Mouse (Mus musculus) fat pad, adult 2 months (tissue): Measurements from ENCODE around the gene Cyp4v3.
"Not testable (repeated sequence)": the region's sequence is repeated elsewhere in the genome, so short reads cannot be mapped to it uniquely, and the experiment has no call there.

ENCODE experiments used
- DNase-seq: peaks from one replicate; pipeline ENCODE4 v3.0.0-alpha.2; 2011; ENCODE audit warnings: low read depth, low spot score; ENCODE audit errors: extremely low read depth

The Cyp4v3 gene

DNA sequence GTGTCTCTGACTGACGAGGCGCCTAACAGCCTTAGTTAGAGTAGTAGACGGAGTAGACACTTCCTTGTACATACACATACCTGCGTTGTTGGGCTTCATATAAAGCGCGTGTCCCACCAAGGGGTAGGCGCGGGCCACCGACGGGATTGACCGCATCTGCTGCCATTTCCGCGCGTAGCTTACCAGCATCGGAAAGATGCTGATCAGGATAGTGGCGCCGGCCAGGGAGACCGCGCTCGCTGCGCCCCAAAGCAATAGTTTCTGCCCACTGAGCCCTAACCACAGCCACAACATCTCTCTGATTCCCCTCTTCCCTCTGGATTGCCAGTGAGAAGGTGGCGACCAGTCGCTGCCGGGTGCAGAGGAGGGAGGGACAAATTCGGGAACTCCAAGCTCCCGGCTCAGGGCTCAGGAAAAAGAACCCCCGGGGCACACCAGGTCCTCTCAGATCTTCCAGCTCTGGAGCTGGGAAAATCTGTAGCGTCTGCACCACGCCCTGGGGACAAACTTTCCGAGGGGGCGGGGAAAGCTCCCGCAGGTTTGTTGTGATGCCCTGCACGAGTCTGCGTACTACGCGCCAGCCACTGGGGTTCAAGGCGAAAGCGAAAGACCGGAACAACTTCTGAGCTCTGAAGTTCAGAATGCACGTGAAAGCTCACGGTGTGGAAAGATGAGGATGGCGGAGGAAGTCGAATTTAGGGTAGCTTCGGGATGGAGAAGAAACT, at the start of gene Cyp4v3:
Gene Cyp4v3, minus strand, starts transcription at position 532 of the 725 bp plus-strand sequence.
- no peak for DNase-seq

DNA sequence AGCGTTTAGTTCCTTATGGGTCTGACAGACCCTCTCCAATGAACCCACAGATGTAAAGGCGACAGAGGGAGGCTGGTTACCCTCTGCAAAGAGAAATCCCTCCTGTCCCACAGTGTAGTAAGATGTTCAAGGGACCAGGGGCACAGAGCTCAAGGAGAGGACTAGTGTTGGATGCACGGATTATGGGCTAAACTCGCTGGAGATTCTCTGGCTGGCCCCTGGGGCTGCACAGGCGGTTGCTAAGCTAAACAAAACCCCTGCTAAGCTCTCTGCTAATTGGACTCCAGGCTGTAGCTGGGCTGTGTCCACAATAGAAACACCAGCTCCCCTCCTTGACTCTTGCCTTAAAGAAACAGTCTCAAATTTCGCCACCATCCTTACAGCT, 48.9 kb upstream of the Cyp4v3 start, which contains the start of gene Fam149a:
Gene Fam149a, minus strand, starts transcription at position 329 of the 385 bp plus-strand sequence.
- DNase-seq, result no peak

DNA sequence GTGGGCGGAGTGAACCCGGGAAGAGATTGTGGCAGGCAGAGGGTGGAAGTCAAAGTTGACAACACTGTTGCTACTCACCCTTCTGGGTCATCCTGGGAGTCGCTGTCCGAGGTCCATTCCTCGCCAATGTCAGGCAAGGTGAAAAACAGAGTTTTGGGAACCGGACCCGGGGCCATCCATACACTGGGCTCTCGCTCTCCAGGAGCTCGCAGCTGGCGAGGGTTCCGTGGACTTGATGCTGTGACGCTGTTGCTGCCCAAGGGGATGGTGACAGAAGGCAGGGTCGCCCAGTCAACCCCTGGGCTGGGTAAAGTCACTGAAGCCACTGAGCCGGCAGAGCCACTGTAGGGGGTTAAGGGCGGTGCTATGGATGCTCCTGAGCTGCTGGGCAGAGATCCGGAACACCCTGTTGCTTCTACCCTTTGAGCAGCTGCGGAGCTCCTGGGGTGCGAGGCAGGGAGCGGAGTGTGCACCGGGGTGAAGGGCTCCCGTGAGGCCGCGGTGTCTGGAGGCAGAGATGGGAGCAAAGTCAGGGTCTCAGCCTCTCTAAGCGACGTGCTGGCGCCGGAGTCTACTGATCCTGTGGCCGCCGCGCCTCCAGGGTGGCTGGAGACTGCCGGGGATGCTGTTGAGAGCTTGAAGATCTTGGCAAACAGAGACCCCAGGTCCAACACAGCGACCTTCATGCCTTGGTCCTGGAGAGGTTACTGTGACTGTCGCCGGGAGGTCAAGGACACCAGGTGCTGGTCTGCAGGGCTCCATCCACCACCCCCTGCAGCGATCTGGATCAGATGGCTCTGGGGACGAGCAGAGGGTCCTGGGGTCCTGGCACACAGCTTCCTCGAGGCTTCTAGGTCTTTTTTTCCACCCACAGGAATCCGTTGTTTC, 48.3 kb upstream of the Cyp4v3 start:
- DNase-seq, result no peak

DNA sequence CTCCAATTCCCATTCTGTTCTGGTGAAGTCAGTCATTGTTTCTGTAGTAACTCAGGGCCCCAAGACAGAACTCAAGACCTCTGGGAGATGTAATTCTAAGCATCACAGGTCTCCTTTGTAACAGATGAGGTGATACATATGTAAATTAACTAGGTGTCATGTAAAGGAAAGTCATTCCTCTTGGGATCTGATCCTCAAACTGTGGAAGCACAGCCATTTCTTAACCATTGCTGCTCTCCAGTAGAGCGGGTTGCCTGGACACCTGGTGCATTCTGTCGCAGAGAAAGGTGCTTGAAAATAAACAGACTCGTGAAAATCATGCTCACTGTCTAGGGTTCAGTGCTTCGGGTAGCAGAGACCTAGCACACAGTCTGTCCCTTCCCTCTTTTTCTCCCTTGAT, 47.6 kb upstream of the Cyp4v3 start:
- no peak for DNase-seq

- no peak for DNase-seq
Measured at GRCm38 (mm10) chr8:45374071-45374470, 41.1 kb upstream of the Cyp4v3 start.

DNA sequence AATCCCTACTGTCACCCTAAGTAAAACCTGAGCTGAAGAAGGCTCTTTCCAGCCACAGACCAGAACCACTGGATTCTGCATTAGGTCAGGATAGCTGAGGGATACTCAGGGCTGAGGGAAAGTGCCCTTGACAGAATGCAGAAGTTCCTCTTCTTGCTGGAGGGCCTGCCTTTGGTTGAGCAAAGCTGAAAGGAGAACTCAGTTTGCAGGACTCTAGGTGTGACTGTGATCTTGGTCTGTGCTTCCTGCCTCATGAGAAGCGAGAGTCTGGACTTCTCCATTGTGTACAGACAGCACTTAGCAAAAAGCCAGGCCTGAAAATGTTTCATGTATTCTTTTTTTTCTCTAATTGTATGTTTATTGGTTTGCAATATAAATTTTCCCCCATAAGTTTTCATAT, 34.1 kb upstream of the Cyp4v3 start:
- no peak for DNase-seq

DNA sequence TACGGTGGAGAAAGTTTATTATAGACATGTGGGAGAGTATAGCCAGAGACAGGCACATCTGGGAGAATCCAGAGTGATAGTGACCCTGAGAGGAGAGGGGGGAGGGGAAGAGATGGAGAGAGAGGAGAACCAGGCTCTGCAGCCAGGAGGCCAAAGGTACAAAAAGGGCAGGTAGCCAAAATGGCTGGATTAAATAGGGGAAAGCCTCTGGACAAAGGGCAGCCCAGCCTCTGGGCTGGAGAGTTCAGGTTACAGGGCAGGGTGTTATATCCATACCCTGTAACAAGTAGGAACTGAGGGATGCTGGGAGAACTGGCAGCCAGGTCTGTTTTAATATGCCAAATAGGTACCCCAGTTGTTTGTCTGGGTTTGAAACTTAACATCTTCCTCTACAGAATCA, 30.2 kb upstream of the Cyp4v3 start:
- no peak for DNase-seq

DNA sequence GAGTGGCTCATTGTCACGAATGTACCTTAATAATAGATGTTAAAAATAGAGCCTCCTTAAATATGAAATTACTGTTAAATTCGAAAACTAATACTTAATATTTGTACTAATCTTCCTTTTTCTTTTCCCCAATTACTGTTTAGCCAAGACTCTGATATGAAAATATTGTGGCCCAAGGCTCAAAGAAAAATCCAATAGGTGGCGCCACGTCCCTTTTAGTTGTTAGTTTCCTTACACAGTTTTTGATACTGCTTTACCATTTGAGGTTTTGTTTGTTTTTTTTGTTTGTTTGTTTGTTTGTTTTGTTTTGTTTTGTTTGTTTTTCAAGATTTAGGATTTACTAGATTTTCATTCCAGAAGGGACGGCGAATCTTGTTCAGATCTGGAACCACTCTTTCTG, 29.3 kb upstream of the Cyp4v3 start:
- DNase-seq, result no peak

DNA sequence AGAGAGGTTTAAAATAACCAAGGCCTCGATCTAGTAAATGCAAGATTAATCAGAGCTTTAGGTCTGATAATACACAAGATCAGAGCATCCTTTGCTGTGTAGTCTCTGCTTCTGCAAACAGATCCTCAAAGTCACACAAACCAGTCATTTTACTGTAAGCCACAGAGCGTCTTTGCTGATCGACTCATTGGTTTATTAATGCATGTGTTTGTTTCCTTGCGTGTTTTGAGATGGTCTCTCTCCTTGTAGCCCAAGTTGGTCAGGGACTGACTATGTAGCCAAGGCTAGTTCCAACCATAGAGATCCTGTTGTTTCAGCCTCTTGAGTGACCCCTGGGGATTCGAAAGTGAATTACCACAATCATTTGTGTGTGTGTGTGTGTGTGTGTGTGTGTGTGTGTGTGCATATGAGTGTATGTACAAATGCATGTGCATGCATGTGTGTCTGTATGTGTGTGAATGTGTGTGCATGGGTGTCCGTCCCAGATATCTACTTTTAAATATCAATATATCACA, 26.1 kb upstream of the Cyp4v3 start:
- no peak for DNase-seq

GRCm38 (mm10) chr8:45358132-45358918, 25.3 kb upstream of the Cyp4v3 start:
- no peak for DNase-seq

DNA sequence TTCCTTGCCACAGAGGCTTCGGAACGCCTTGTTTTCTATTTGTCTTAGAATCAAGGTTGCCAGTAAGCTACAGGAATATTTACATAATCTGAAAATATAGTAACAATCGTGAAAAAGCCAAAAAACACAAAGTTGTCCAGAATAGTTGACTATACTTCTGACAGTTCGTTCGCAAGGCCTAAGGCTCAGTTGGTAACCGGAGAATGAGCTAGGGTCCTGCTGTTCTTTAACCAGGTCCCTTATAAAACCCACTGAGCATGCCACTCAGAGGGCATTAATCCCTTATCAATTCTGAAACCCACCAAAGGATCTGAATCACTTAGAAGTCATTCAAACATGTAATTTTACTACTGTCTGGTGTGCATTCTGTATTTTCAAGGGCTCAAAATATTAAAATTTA, 22.8 kb upstream of the Cyp4v3 start:
- DNase-seq, result no peak

GRCm38 (mm10) chr8:45345031-45345430, 12.0 kb upstream of the Cyp4v3 start:
- DNase-seq, result no peak

- DNase-seq, result no peak
Measured at GRCm38 (mm10) chr8:45344298-45344697, 11.3 kb upstream of the Cyp4v3 start.

DNA sequence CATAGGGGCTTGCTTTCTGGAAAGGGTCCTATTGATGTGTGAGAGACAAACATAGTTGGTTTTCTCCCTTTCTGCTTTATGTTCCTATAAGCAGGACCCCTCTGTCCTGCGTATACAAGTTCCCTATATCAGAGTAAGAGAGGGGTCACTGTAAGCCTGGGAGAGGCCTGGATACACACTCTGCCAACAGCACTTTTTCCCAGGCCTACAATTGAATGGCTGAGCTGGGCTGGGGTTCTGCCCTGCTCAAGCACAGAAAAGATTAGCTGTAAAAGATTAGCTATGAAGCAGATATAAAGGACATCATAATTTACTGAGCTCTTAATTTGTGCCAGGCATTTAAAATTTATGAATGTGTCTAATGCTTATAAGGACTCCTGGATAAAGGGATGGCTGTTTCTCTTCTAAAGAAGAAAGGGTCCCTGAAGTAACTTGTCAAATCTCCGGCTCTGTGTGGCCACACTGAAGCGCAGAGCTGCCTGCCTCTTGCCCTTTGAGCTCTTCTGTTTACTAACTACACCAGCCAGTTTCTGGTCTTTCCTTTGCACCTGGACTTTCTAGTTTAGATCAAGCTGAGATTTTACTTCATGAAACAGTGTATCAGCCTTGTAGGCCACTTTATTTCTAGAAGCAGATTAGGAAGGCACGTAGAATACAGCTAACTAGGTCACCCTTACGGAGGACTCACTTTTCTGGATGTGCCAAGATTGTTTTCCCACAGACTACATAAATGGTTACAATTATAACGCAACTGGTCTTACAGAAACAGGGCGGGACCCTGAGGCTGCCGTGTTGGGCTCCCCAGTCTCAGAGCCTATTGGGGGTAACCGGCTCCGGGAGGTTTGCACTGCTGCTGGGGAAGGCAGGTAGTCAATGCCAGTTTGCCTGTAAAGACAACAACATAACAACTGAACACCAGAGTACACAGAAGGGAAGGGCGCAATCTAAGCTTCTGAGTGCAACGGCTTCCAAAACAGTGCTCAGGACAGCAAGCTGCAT, 8.9 kb upstream of the Cyp4v3 start:
- no peak for DNase-seq

- no peak for DNase-seq
Measured at GRCm38 (mm10) chr8:45333493-45333892, 477 bp upstream of the Cyp4v3 start.

DNA sequence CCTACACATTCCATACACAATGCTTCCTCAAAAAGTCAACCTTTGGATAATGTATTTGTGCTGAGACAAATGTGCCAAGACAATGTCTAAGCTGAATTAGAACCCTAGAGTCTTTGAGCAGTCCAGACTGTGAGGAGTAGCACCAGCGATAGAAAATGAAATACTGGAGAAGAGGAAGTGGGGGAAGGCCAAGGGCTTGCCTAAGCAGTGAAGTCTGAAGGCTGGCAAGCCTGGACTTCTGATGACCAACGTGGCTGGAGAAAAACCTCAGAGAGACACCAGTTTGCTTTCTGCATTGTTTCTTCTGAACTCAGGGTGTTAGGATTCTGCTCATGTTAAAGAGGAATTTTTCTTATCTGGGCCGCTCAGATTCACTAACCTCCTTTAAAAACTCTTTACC, 2.2 kb downstream of the Cyp4v3 start:
- no peak for DNase-seq

GRCm38 (mm10) chr8:45329206-45329980, 3.6 kb downstream of the Cyp4v3 start:
- DNase-seq, result no peak

- DNase-seq, result not testable (repeated sequence)
Measured at GRCm38 (mm10) chr8:45327076-45327475, 5.9 kb downstream of the Cyp4v3 start.

GRCm38 (mm10) chr8:45324151-45324550, 8.9 kb downstream of the Cyp4v3 start:
- DNase-seq, result no peak
